22 mouse cellular contexts compared by ENCODE assay signal in the genomic region with DNA sequence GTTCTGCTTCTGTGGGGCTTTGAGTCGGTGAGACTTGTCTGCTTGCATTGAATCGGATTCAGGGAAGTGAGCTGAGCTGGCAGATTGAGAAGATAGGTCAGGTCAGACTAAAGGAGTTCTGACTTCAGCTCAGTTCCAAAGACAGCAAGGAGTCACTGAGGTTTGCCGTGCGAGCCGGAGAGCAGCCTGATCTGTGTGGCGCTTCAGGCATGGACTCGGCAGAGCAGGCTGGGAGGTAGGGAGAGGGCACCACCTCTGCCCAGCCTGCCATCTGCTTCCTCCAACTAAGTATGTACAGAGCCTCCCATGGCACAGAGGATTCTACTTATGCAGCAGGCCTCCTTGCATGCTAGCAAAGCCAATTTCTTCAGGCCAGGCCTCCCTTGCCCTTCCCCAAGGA. TPM values are rescaled to one million over a fixed set of nuclear protein-coding genes. Genes with fewer than 3 reads are reported as not detected.
DNase-seq lines count a peak whose midpoint lies in the region; ATAC-seq and TF ChIP-seq lines count a peak whose summit lies in the region.
"Had no signal": no experiment of that assay in that cellular context is flagged by ENCODE, and none has a peak within 500 bp of the region (broad histone marks: within the 10 kb centered on the region; RNA-seq: fewer than 3 reads in every experiment).

No protein-coding gene starts in this region.

- no peak overlapping the region for H3K4me2 ChIP-seq in forebrain, embryonic 12.5 days
- no peak overlapping the region for H3K4me2 ChIP-seq in hindbrain, embryonic 15.5 days
- H3K4me2 ChIP-seq in hindbrain, postnatal 0 days (ENCODE audit: low read depth, low read length): no peak overlapping the region
- H3K4me2 ChIP-seq in midbrain, embryonic 14.5 days (ENCODE audit: low read length): no peak overlapping the region
- H3K4me2 ChIP-seq: forebrain, embryonic 15.5 days; heart, embryonic 12.5 days; heart, embryonic 15.5 days had no signal

- H3K9me3 ChIP-seq in forebrain, embryonic 10.5 days: no peaks in the 10 kb centered on the region
- H3K9me3 ChIP-seq in forebrain, embryonic 12.5 days: no peaks in the 10 kb centered on the region
- no peaks in the 10 kb centered on the region for H3K9me3 ChIP-seq in hindbrain, embryonic 15.5 days
- no peaks in the 10 kb centered on the region for H3K9me3 ChIP-seq in hindbrain, postnatal 0 days (ENCODE audit: low read length)
- no peaks in the 10 kb centered on the region for H3K9me3 ChIP-seq in midbrain, embryonic 14.5 days (ENCODE audit: control insufficient read depth, low read length)
- H3K9me3 ChIP-seq in midbrain, embryonic 10.5 days (replicated peaks): no peaks in the 10 kb centered on the region
- H3K9me3 ChIP-seq: forebrain, embryonic 15.5 days; heart, embryonic 12.5 days; heart, embryonic 15.5 days had no signal

- H3K27ac ChIP-seq in forebrain, embryonic 10.5 days: 0 out of 2 replicates have a peak overlapping the region, but pooled peaks have one; percentile 2
- no peak overlapping the region for H3K27ac ChIP-seq in forebrain, embryonic 12.5 days
- H3K27ac ChIP-seq in hindbrain, embryonic 15.5 days (replicated peaks): no peak overlapping the region
- H3K27ac ChIP-seq in hindbrain, postnatal 0 days: no peak overlapping the region
- H3K27ac ChIP-seq in midbrain, embryonic 14.5 days (replicated peaks; ENCODE audit: low read depth, low read length): no peak overlapping the region
- H3K27ac ChIP-seq in midbrain, embryonic 10.5 days (replicated peaks): no peak overlapping the region
- H3K27ac ChIP-seq: forebrain, embryonic 15.5 days; heart, embryonic 15.5 days had no signal

- WGBS in forebrain, embryonic 10.5 days: 86% methylated on average over 7 of the region's 7 CpGs
- 84% methylated on average over 7 of the region's 7 CpGs for WGBS in forebrain, embryonic 12.5 days
- WGBS in hindbrain, embryonic 15.5 days: 47% methylated on average over 7 of the region's 7 CpGs
- 42% methylated on average over 7 of the region's 7 CpGs for WGBS in hindbrain, postnatal 0 days
- WGBS in midbrain, embryonic 14.5 days: 65% methylated on average over 7 of the region's 7 CpGs
- WGBS in midbrain, embryonic 10.5 days: 87% methylated on average over 7 of the region's 7 CpGs

- H3K36me3 ChIP-seq in forebrain, embryonic 10.5 days (replicated peaks): no peaks in the 10 kb centered on the region
- no peaks in the 10 kb centered on the region for H3K36me3 ChIP-seq in forebrain, embryonic 12.5 days (replicated peaks)
- H3K36me3 ChIP-seq in hindbrain, embryonic 15.5 days: no peaks in the 10 kb centered on the region
- no peaks in the 10 kb centered on the region for H3K36me3 ChIP-seq in hindbrain, postnatal 0 days (ENCODE audit: insufficient read depth, low read length)
- H3K36me3 ChIP-seq in midbrain, embryonic 14.5 days (ENCODE audit: control insufficient read depth, insufficient read depth, low read length): no peaks in the 10 kb centered on the region
- H3K36me3 ChIP-seq in midbrain, embryonic 10.5 days: no peaks in the 10 kb centered on the region
- H3K36me3 ChIP-seq: forebrain, embryonic 15.5 days; heart, embryonic 12.5 days; heart, embryonic 15.5 days had no signal

- no peak overlapping the region for H3K9ac ChIP-seq in forebrain, embryonic 12.5 days
- H3K9ac ChIP-seq in hindbrain, embryonic 15.5 days: no peak overlapping the region
- H3K9ac ChIP-seq in hindbrain, postnatal 0 days (replicated peaks; ENCODE audit: low read length): no peak overlapping the region
- H3K9ac ChIP-seq in midbrain, embryonic 14.5 days (replicated peaks; ENCODE audit: low read length): no peak overlapping the region
- H3K9ac ChIP-seq: forebrain, embryonic 15.5 days; heart, embryonic 12.5 days; heart, embryonic 15.5 days had no signal

- H3K27me3 ChIP-seq in forebrain, embryonic 10.5 days (ENCODE audit: poor library complexity, severe bottlenecking): no peaks in the 10 kb centered on the region
- H3K27me3 ChIP-seq in forebrain, embryonic 12.5 days: no peaks in the 10 kb centered on the region
- H3K27me3 ChIP-seq in hindbrain, embryonic 15.5 days: no peaks in the 10 kb centered on the region
- H3K27me3 ChIP-seq in hindbrain, postnatal 0 days (ENCODE audit: insufficient read depth, low read length): no peaks in the 10 kb centered on the region
- H3K27me3 ChIP-seq in midbrain, embryonic 14.5 days (ENCODE audit: control insufficient read depth, insufficient read depth, low read length): no peaks in the 10 kb centered on the region
- no peaks in the 10 kb centered on the region for H3K27me3 ChIP-seq in midbrain, embryonic 10.5 days (ENCODE audit: low read depth, poor library complexity, severe bottlenecking)
- H3K27me3 ChIP-seq: forebrain, embryonic 15.5 days; heart, embryonic 15.5 days had no signal

- H3K4me1 ChIP-seq in forebrain, embryonic 10.5 days: peaks cover 27% of the 10 kb centered on the region
- H3K4me1 ChIP-seq in forebrain, embryonic 12.5 days: peaks cover 16% of the 10 kb centered on the region; the same call in 1 of the 2 replicates
- H3K4me1 ChIP-seq in hindbrain, embryonic 15.5 days (replicated peaks): peaks cover 32% of the 10 kb centered on the region
- H3K4me1 ChIP-seq in hindbrain, postnatal 0 days (ENCODE audit: insufficient read depth, low read length): 0 out of 2 replicates have a peak, but pooled peaks cover 11% of the 10 kb centered on the region
- H3K4me1 ChIP-seq in midbrain, embryonic 14.5 days (ENCODE audit: control insufficient read depth, insufficient read depth, low read length): peaks cover 16% of the 10 kb centered on the region; the same call in 1 of the 2 replicates
- H3K4me1 ChIP-seq in midbrain, embryonic 10.5 days: peaks cover 23% of the 10 kb centered on the region
- H3K4me1 ChIP-seq: heart, embryonic 12.5 days; heart, embryonic 15.5 days had no signal

- no peak overlapping the region for H3K4me3 ChIP-seq in forebrain, embryonic 10.5 days
- no peak overlapping the region for H3K4me3 ChIP-seq in forebrain, embryonic 12.5 days (replicated peaks)
- no peak overlapping the region for H3K4me3 ChIP-seq in hindbrain, embryonic 15.5 days
- H3K4me3 ChIP-seq in hindbrain, postnatal 0 days (ENCODE audit: low read length): no peak overlapping the region
- no peak overlapping the region for H3K4me3 ChIP-seq in midbrain, embryonic 14.5 days (replicated peaks; ENCODE audit: low read depth, low read length)
- H3K4me3 ChIP-seq in midbrain, embryonic 10.5 days: no peak overlapping the region
- H3K4me3 ChIP-seq: forebrain, embryonic 15.5 days; heart, embryonic 12.5 days; heart, embryonic 15.5 days had no signal

- no peak for DNase-seq in cerebellum, postnatal 4 days (ENCODE audit: low spot score in 2 of 2)
- DNase-seq in forebrain, embryonic 10.5 days (ENCODE audit: extremely low spot score, low spot score): no peak
- DNase-seq in hindbrain, postnatal 0 days (ENCODE audit: low spot score): no peak
- DNase-seq in midbrain, embryonic 14.5 days: peak; percentile 9
- DNase-seq in midbrain, embryonic 10.5 days (ENCODE audit: low spot score): no peak
- DNase-seq: adrenal gland, adult 8-10 months; adrenal gland, postnatal 25 days; cerebellum, adult 8-10 months; embryo, embryonic 11 days; gastrocnemius, postnatal 25 days; heart, adult 18-20 months; heart, postnatal 10 days; heart, postnatal 36 days; kidney, adult 2 months had no signal

- peak; percentile 50; the same call in 1 of the 2 replicates for ATAC-seq in cerebellum, adult (ENCODE audit: insufficient number of reproducible peaks, low FRiP score, low TSS enrichment)
- no peak for ATAC-seq in forebrain, embryonic 12.5 days (ENCODE audit: low FRiP score)
- ATAC-seq in hindbrain, embryonic 15.5 days (ENCODE audit: low FRiP score, low read depth): 0 out of 2 replicates have a peak, but pooled peaks have one; percentile 39
- ATAC-seq in hindbrain, postnatal 0 days: no peak
- no peak for ATAC-seq in midbrain, embryonic 14.5 days (ENCODE audit: low FRiP score, low TSS enrichment)
- ATAC-seq: activated CD4-positive, CD25-positive, alpha-beta regulatory T cell, adult 4 months; forebrain, embryonic 15.5 days; intestine, postnatal 0 days had no signal

- no peak for TF ChIP-seq CTCF in hindbrain, postnatal 0 days (IDR thresholded peaks at IDR 0.05; ENCODE audit: low read depth)

RNA-seq across cellular contexts. Expression of a gene that starts 44.1 kb away (rescaled TPM):
- polyA plus RNA-seq in forebrain, embryonic 10.5 days (2016; fragmentation: Nextera tagmentation; extraction: Ambion mirVana): 0.21 and 0.31 TPM in 2 replicates
- 3.5 and 3.7 TPM in 2 replicates for polyA plus RNA-seq in forebrain, embryonic 12.5 days (2016; fragmentation: Nextera tagmentation; extraction: Ambion mirVana)
- 10.0 and 10.4 TPM in 2 replicates for polyA plus RNA-seq in hindbrain, embryonic 15.5 days (2015; fragmentation: Nextera tagmentation; extraction: Ambion mirVana)
- total RNA-seq in hindbrain, postnatal 0 days (2014; rRNA removed): 71.8 TPM in 2 replicates
- 8.4 and 8.6 TPM in 2 replicates for polyA plus RNA-seq in hindbrain, postnatal 0 days (2015; fragmentation: Nextera tagmentation; extraction: Ambion mirVana)
- 13.2 and 15.9 TPM in 2 replicates for polyA plus RNA-seq in midbrain, embryonic 14.5 days (2014; fragmentation: Nextera tagmentation; extraction: Ambion mirVana)
- 1.2 and 1.7 TPM in 2 replicates for polyA plus RNA-seq in midbrain, embryonic 10.5 days (2016; fragmentation: Nextera tagmentation; extraction: Ambion mirVana)
- polyA plus RNA-seq: activated CD4-positive, CD25-positive, alpha-beta regulatory T cell, adult 4 months had no signal

Comparison
In these comparisons a context has a peak if more than half of its experiments do, and no peak if none do; other contexts are left out.
1. ATAC-seq: peak in cerebellum, adult (single experiment) and hindbrain, embryonic 15.5 days (single experiment); none in forebrain, embryonic 12.5 days (single experiment), hindbrain, postnatal 0 days (single experiment) and midbrain, embryonic 14.5 days (single experiment).